Mouse (Mus musculus): ENCODE data around the gene Lrp8.
A peak's percentile ranks its signal among the peaks of the same experiment; 100 is the strongest.

DNA sequence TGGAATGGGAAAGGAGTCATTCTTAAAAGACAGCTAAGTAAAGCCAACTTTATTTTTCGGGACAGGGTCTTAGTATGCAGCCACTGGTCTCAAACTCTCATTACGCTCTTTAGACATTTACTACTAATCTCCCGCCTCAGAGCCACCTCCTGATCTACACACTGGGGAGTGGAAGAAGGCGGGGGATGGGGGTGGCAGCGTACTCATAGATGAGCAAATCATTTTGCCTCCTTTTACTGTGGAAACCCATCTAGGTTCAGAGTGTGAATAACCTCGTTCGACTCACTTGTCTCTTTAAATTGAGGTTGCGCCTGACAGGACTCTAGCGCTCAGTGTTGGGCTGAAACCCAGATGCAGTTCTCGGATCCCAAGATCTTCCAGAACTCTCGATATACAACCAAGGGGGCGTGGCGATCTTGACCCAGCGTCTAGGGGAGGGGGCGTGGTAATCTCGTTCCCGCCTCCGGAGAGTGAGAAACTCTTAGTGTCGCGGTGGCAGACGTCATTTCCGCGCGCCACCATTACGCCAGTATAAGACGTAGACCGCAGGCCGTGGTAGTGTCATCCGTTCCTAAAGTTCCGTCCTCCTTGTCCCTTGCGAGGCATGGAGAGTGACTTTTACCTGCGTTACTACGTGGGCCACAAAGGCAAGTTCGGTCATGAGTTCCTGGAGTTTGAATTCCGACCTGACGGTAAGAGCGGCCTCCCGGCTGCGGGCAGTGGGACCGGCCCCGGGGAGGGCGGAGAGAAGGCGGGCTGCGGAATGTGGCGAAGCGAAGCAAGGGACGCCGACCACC, 77.4 kb downstream of the Lrp8 start, which contains the start of gene Magoh:
- TF ChIP-seq POLR2A (IDR thresholded peaks at IDR 0.05; ENCODE audit: extremely low read depth, insufficient read depth, low read length): peak; percentile 59; the same call in 1 of the 2 replicates
- no peak for TF ChIP-seq CTCF (IDR thresholded peaks at IDR 0.05; ENCODE audit: low read depth, low read length)

Measured in liver, adult 2 months (tissue).